Mouse (Mus musculus): ENCODE measurements around the gene Raver1.

GRCm38 (mm10) chr9:21025258-21025810 is 66.5 kb downstream of the Raver1 start:
- TF ChIP-seq POLR2A (IDR thresholded peaks at IDR 0.05; ENCODE audit: borderline replicate concordance, insufficient read depth, low read length) = no peak
- TF ChIP-seq CTCF (IDR thresholded peaks at IDR 0.05; ENCODE audit: borderline replicate concordance, insufficient read depth, low read depth, low read length) = no peak

Data from cerebellum, adult 2 months (tissue).